Mouse (Mus musculus) gastrocnemius, postnatal 14 days (tissue): ENCODE measurements at regions not wholly inside any gene's neighbourhood (a gene's known extent, or its start where the extent isn't known, plus 50 kb on each side); places are given as distances from the start of the nearest gene placed in this dataset.
A peak's percentile ranks its signal among the peaks of the same experiment; 100 is the strongest.

Source experiments
- DNase-seq: peaks from one replicate; pipeline ENCODE4 v3.0.0; 2021; ENCODE audit warnings: mixed read lengths
- intact Hi-C: fragments of 180-260 bp; cut with DNase I; formaldehyde crosslinking; loops from one replicate; pipeline ENCODE4 v1.15.1; 2025; ENCODE audit warnings: low total_unique reads

DNA sequence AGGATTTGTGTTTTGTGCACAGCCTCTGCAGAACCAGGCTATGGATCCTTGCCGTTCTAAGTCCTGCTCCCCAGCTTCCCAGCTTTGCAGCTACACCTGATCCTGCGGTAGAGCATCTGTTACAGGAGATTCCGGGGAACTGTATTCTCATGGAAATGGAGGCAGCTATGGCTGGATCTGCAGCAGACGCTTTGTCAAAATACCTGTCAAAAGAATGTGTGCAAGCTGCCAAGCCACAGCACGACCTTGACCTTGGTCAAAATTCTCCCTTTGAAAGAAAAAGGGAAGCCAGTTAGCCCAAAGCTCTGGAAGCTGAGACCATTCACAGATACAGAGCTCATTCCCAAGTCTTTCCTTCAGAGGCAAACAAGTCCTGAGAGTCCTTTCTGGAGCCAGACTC, 255.3 kb downstream of the Med13l start:
- DNase-seq: no peak
- intact Hi-C loops: loop anchor here (2.0 kb wide), 1 partner anchor 35 kb away; no protein-coding TSS in a partner anchor

DNA sequence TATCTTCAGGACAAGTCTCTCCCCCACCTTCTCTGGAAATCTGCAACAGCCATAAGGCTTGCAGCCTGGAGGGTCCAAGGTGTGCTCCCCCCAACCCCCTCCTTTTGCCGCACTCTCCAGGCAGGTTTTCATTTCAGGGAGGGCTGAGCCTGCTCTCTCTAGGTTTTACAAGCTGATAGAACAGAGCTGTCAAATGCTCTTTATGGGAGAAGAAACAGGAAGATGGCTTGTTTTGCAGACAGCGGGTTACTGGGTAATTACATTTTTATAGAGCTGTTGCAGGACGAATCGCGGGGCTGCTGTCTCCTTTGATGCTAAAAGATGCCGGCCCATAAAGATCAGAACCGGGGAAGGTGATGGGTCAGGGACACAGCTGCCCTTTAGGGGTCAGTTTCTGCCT, 257.8 kb downstream of the Med13l start:
- DNase-seq: no peak
- intact Hi-C loops: no loop called here

- intact Hi-C loops: no loop called here
- peak; percentile 23 for DNase-seq
Measured at GRCm38 (mm10) chr5:118824791-118825190, 264.3 kb downstream of the Med13l start.

DNA sequence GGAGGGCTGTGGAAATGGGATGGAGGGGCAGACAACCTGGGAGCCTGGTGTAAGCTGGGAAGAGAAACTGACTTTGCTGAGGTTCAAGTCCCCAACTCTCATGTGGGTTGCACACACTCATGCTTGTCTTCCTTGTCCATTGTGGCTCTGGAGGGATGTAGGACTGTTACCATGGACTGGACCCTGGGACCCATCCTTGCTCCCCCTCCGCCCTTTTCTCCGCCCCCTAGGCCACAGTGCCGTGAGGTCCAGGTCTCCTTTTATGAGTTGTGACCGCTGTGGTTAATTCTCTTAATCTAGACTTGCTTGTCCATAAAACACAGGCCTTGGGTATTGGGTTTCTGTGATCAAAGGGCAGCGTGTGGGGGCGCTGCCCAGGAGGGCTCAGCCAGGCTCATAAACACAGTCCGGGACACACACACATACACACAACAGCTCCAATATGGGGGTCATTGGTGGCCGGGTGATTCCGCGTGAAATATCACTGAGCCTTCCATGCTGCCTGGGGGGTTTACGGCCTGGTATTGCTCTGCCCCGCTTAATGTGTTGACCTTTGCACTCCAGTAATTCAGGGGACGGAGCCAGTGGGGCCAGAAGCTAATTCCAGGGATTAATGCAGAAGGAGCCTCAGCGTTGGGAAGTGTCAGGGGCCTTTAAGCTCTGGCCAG, 268.7 kb downstream of the Med13l start:
- intact Hi-C loops: no loop called here
- DNase-seq: no peak

DNA sequence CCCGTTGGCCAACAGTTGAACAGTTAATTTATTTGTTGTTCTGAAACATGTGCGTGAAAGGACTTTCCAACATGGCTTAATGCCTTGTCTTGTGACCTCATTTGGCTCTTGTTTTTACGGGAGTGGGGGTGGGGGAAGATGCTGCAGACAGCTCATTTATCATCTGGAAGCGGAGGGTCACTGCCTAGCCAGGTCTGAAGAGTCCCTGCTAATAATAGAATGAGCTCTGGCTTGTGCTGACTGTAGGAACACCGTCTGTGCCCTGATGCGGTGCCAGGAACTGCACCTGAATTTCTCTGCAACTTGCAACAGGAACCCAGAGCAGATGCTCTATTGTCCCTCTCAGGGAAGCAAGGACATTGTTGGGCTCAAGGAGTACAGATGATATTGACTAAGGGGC, 272.2 kb downstream of the Med13l start:
- intact Hi-C loops: no loop called here
- DNase-seq: peak; percentile 50

GRCm38 (mm10) chr5:118834129-118834528, 273.6 kb downstream of the Med13l start:
- intact Hi-C loops: no loop called here
- no peak for DNase-seq

DNA sequence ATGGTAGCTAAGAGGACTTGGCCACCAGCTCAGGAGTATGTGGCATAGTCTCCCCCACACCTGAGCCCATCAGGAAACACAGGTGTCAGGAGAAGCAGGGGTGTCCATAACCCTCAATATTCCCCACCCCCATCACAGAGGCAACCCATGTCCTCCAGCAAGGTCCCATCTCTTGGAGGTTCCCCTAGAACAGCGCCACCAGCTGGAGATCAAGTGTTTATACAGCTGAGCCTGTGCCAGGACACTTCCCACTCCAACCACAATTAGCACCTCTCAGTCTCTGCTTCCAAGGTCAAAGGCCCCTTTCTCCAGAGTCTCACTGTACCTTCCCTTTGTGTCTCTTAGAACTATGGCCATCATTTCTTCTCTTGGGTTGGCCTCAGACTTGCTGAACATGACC, 276.5 kb downstream of the Med13l start:
- DNase-seq: no peak
- intact Hi-C loops: no loop called here

- intact Hi-C loops: no loop called here
- no peak for DNase-seq
Measured at GRCm38 (mm10) chr5:118838421-118838820, 277.9 kb downstream of the Med13l start.

DNA sequence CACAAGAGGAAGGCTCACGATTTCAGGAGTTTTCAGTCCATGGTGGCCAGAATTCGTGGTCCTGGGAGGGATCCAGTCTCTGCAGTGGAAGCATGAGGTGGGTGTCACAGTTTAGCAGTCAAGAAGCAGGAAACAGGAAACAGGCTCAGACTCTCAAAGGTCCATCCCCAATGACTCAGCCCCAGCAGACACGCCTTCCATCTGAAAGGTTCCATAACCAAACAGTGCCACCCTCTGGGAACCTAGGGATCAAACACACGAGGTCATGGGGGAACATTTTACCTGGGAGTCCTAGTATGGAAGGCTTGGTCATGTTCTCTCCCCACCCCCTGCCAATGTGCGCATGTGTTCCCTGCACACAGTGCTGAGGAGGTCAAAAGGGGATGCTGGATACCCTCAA, 279.4 kb downstream of the Med13l start:
- no peak for DNase-seq
- intact Hi-C loops: no loop called here

- intact Hi-C loops: no loop called here
- no peak for DNase-seq
Measured at GRCm38 (mm10) chr5:118841210-118842016, 280.9 kb downstream of the Med13l start.

DNA sequence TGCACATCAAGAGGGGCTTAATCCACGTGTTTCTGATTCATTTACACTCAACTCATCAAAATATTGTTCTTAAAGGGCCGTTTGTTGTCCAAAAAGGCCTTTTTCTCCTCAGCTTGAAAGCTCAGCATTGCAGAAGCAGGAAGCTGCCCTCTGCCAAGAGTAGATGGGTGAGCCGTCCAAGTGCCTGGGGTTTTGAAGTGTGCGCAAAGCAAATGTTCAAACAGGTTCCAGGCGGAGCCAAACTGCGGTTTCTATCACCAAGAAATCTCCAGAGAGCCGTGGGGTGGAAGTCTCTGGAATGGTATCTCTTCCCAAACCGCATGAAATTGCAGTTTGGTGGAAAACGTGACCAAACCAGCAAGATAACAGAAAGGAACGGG, 281.5 kb downstream of the Med13l start:
- DNase-seq: peak; percentile 29
- intact Hi-C loops: no loop called here

- no peak for DNase-seq
- intact Hi-C loops: no loop called here
Measured at GRCm38 (mm10) chr5:118857001-118857400, 296.5 kb downstream of the Med13l start.

GRCm38 (mm10) chr5:118861143-118861847, 300.8 kb downstream of the Med13l start:
- intact Hi-C loops: loop anchor here (10.0 kb wide), 1 partner anchor 76 kb away; no protein-coding TSS in a partner anchor
- no peak for DNase-seq

GRCm38 (mm10) chr5:118867511-118867910, 307.0 kb downstream of the Med13l start:
- DNase-seq: no peak
- intact Hi-C loops: loop anchor here (10.0 kb wide), 1 partner anchor 83 kb away; no protein-coding TSS in a partner anchor

DNA sequence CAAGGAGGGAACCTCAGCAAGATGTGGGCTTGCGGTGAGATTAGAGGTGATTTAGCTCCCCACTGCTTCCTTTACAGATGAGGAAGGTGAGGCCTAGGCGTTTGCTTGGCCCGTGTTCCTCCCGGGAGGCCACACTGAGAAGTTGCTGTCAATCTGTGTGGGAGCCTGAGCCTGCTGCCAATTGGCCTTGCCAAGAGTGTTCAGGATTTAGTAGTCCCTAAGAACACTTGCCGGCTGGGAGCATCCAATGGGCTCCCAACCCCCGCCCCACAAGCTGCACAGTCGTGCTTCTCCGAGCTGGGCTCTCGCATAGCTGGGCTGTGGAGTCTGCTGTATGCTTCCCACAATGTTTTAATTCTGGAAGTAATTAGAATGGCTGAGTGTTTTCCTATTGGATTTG, 308.9 kb downstream of the Med13l start:
- peak; percentile 45 for DNase-seq

DNA sequence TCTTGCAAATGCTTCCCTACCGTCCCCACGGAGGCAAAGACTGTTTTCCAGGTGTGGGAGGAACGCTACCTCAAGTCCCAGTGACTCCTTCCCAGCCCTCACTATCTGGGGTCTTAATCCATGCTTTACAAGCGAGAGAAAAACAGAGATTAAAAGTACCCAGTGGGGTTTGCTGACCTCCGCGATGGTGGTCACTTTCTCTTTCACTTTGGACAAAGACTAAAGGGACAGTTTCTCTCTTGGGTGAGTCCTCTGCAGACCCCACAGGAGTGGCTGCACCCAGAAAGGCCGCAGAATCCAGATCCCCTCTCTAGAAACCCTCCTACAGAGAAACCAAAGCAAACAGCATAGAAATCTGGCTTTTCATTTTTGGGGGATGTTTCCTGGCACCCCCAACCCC, 313.4 kb downstream of the Med13l start:
- DNase-seq: no peak
- intact Hi-C loops: no loop called here

More for the DNA sequence above, 308.9 kb downstream of the Med13l start:
- intact Hi-C loops: loop anchor here (10.0 kb wide), 1 partner anchor 85 kb away; no protein-coding TSS in a partner anchor

DNA sequence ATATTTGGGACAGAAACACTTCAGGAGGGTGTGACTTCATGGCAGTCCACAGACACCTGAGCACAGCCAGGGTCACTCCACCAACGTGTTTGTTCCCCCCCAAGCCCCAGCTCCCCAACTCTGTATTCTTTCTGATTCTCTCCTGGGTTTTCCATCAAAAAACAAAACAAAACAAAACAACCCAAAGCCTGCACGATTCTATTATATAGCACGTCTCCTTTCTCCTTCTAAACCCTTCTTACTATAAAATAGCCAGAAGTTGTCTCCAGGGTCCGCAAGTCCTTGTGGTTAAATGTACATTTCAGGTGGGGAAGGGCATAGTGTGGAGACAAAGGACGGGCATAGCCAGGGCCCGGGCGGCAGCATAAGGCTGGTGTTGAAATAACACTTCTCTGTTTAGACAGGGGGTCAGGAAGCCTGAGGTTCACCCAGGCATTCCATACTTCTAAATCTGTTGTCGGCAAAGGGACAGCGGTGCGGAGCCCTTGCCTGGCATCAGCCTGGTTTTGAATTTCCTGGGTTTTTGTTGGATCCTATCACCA, 314.7 kb downstream of the Med13l start:
- intact Hi-C loops: no loop called here
- no peak for DNase-seq

- intact Hi-C loops: no loop called here
- DNase-seq: no peak
Measured at GRCm38 (mm10) chr5:118876586-118877312, 316.3 kb downstream of the Med13l start.

GRCm38 (mm10) chr5:118877313-118877669, 316.8 kb downstream of the Med13l start:
- DNase-seq: peak; percentile 30
- intact Hi-C loops: no loop called here
